Mouse (Mus musculus) embryonic facial prominence, embryonic 14.5 days (tissue): Measurements from ENCODE around the gene Pde6c. TPM values are rescaled to one million over a fixed set of nuclear protein-coding genes. Genes with fewer than 3 reads are reported as not detected.
A peak's percentile ranks its signal among the peaks of the same experiment; 100 is the strongest.

Experiments used
- ATAC-seq: fragments of 200-750 bp; cut with Nextera tagmentation; 2 replicates; pipeline ENCODE4 v1.8.0; 2017; ENCODE audit warnings: low read depth, moderate number of reproducible peaks, moderate TSS enrichment
- DNase-seq: peaks from one replicate; pipeline ENCODE4 v3.0.0-alpha.2; 2015; ENCODE audit warnings: low spot score
- H3K27ac ChIP-seq: fragments of 300-500 bp; sonication (generic); replicated peaks from 2 replicates; pipeline ENCODE4 v1.5.1; 2014; ENCODE audit warnings: low read depth, mild to moderate bottlenecking, low read length, moderate library complexity
- H3K27me3 ChIP-seq: fragments of 300-500 bp; sonication (generic); replicated peaks from 2 replicates; pipeline ENCODE4 v1.6.1; 2014; ENCODE audit warnings: low read length; ENCODE audit not compliant: control insufficient read depth, insufficient read depth
- H3K36me3 ChIP-seq: fragments of 300-500 bp; sonication (generic); 2 replicates; pipeline ENCODE4 v1.6.1; 2014; ENCODE audit warnings: low read length, mixed read lengths; ENCODE audit not compliant: control insufficient read depth, insufficient read depth
- H3K4me1 ChIP-seq: fragments of 300-500 bp; sonication (generic); 2 replicates; pipeline ENCODE4 v1.6.1; 2014; ENCODE audit warnings: antibody characterized with exemption, low read length; ENCODE audit not compliant: control insufficient read depth, insufficient read depth
- H3K4me2 ChIP-seq: fragments of 300-500 bp; sonication (generic); 2 replicates; pipeline ENCODE4 v1.6.1; 2014; ENCODE audit warnings: low read depth, mild to moderate bottlenecking, low read length, moderate library complexity, mixed read lengths
- H3K4me3 ChIP-seq: fragments of 300-500 bp; sonication (generic); 2 replicates; pipeline ENCODE4 v1.5.1; 2014; ENCODE audit warnings: low read depth, mild to moderate bottlenecking, low read length
- H3K9ac ChIP-seq: fragments of 300-500 bp; sonication (generic); 2 replicates; pipeline ENCODE4 v1.6.1; 2014; ENCODE audit warnings: low read depth, mild to moderate bottlenecking, low read length, moderate library complexity, mixed read lengths
- H3K9me3 ChIP-seq: fragments of 300-500 bp; sonication (generic); 2 replicates; pipeline ENCODE4 v1.6.1; 2016; ENCODE audit warnings: low read length; ENCODE audit not compliant: control insufficient read depth
- WGBS: fragments of 180-500 bp; shearing (Covaris S2); extraction: QIAGEN DNeasy Blood & Tissue Kit; methylation state at CpG from one replicate; pipeline ENCODE4 v1.1.7; 2014; 5-methylcytosine and 5-hydroxymethylcytosine counted together
- polyA plus RNA-seq: library from polyadenylated mRNA; unstranded; fragments of >200 nt; fragmentation: Nextera tagmentation; extraction: Ambion mirVana; gene quantifications from 2 replicates; pipeline ENCODE4 v1.2.1, GENCODE M21; 2014

Gene Pde6c
- polyA plus RNA-seq, 1 experiment from 2014 or later, result not detected

DNA sequence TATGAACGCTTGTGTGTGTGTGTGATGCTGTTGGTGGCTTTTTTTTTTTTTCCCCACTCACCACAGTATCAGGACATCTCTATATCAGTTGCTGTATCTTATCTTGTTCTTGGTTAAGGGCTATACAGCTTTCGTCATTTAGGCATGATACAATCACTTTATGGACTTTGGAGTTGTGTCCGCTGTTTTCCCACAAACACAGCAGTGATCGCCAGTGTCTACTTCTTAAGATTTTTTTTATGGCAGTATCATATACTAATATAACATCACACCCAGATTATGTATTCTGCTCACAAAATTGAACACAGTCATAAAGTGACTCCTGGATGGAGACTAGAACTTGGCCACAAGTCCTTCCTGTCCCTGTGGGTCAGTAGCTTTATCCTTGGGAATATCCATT, 24.7 kb upstream of the Pde6c start:
- H3K9ac ChIP-seq, result no peak overlapping the region
- H3K4me2 ChIP-seq, result no peak overlapping the region
- H3K4me1 ChIP-seq, result no peaks in the 10 kb centered on the region
- H3K9me3 ChIP-seq, result no peaks in the 10 kb centered on the region
- H3K27ac ChIP-seq, result no peak overlapping the region
- no peak overlapping the region for H3K4me3 ChIP-seq
- H3K27me3 ChIP-seq, result no peaks in the 10 kb centered on the region
- no peak for DNase-seq
- no peak for ATAC-seq
- H3K36me3 ChIP-seq, result no peaks in the 10 kb centered on the region
- WGBS, result 89% methylated on average over 4 of the region's 4 CpGs

DNA sequence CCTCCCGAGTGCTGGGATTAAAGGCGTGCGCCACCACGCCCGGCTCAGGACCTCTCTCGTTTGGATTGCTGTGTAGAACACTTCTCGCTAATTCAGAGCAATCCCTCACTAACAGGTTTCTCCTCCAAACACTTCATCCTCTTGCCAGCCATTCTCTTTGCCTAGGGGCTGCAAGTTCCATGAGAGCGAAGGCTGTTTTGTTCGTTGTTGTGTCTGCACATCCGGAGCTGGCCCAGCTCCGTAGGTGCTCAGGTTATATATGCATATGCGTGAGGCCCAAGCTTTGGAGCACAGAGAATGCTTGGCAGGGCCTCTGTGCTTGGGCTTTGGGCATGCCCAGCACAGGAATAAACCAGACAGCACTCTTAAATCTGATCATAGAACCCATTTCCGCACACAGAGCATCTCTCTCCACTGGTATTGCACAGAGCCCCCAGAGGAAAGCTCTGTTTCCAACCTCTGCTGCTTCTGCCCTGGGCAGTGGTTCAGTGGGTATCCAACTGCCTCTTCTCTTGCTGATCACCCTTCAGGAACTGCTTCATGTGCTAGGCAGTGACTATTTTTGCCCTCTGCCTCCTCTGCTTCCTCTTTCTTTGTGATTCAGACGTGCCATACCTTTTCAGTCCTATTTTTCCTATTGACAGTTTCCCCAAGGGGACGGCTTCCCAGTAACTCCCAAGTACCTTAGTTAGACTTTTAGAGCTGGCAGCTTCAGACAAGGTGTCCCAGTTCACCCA, 22.9 kb upstream of the Pde6c start:
- 91% methylated on average over 15 of the region's 15 CpGs for WGBS
- H3K9me3 ChIP-seq, result no peaks in the 10 kb centered on the region
- H3K27ac ChIP-seq, result no peak overlapping the region
- no peaks in the 10 kb centered on the region for H3K27me3 ChIP-seq
- ATAC-seq, result no peak
- no peak overlapping the region for H3K9ac ChIP-seq
- DNase-seq, result no peak
- H3K4me2 ChIP-seq, result no peak overlapping the region
- H3K36me3 ChIP-seq, result no peaks in the 10 kb centered on the region
- H3K4me1 ChIP-seq, result no peaks in the 10 kb centered on the region
- no peak overlapping the region for H3K4me3 ChIP-seq

DNA sequence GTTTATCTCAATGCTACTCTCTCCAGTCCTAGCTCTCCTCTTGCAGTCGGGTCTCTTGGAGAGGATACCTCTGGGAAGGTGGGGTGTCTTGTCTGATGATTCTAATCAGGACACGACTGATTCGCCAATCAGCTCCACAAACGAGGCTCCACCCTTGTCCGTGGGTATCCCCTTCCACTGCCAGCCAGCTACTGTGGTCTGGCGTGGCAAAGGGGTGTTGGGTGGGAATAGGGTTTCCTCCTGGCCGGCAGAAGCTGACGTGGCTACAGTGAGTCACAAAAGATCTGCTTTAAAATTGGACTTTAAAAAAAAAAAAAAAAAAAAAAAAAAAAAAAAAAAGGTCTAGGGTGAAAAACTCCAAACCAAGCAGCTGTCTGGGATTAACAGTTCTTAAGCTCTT, 21.5 kb upstream of the Pde6c start:
- H3K27me3 ChIP-seq, result no peaks in the 10 kb centered on the region
- ATAC-seq, result no peak
- H3K4me2 ChIP-seq, result no peak overlapping the region
- H3K4me3 ChIP-seq, result no peak overlapping the region
- no peaks in the 10 kb centered on the region for H3K4me1 ChIP-seq
- WGBS, result 70% methylated on average over 8 of the region's 8 CpGs
- no peaks in the 10 kb centered on the region for H3K9me3 ChIP-seq
- no peak overlapping the region for H3K9ac ChIP-seq
- no peaks in the 10 kb centered on the region for H3K36me3 ChIP-seq
- H3K27ac ChIP-seq, result no peak overlapping the region
- no peak for DNase-seq

DNA sequence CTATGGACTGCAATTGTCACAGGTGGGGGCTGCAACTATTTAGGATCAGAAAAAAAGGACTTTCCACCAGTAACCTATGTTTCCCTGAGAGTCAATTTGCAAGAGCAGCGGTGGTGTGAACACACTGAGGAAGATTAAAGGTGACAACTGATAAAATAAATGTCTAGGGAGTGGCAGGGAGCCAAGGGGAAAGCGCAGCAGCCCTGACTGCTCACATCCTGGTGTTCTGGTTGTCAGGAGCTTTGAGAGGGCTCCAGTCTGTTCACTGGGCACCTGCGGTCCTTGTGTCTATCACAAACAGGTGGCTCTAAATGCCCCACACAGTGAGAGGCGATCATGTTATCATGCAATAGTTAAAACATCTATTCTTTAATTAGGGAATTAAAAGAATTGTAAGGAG, 20.0 kb upstream of the Pde6c start:
- no peak overlapping the region for H3K4me2 ChIP-seq
- no peak overlapping the region for H3K4me3 ChIP-seq
- H3K27ac ChIP-seq, result no peak overlapping the region
- no peaks in the 10 kb centered on the region for H3K36me3 ChIP-seq
- peak; percentile 17 for DNase-seq
- H3K9me3 ChIP-seq, result no peaks in the 10 kb centered on the region
- H3K9ac ChIP-seq, result no peak overlapping the region
- WGBS, result 41% methylated on average over 4 of the region's 4 CpGs
- no peaks in the 10 kb centered on the region for H3K27me3 ChIP-seq
- no peaks in the 10 kb centered on the region for H3K4me1 ChIP-seq
- no peak for ATAC-seq

DNA sequence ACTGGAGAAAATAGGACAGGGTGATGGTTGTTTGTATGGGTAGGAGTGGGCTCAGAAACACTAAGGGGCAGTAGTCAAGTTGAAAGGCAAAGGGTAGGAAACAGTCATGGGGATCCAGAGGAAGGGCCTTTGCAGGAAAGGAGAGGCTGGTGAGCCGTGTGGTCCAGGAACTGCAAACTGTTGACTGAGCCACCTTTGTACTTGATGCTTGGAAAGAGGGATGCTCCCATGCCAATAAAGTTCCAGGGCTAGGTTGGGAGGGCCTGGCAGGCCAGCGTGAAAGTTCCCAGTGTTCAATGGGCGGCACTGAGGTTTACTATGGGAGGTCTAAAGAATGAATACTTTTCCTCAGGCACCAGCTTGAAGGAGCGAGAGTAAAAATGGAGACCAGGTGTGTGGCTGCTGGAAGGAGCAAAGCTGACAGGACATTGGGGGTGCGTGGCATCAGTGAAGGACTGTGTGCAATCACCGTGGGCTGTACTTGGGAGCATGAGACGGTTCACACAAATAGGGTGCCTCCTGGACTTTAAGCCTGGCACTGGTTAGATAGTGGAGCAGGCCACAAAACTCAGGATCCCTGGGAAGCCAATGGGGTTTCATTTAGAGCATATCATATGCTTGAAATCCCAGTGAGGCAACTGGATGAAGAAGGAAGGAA, 17.6 kb upstream of the Pde6c start:
- WGBS, result 92% methylated on average over 7 of the region's 7 CpGs

DNA sequence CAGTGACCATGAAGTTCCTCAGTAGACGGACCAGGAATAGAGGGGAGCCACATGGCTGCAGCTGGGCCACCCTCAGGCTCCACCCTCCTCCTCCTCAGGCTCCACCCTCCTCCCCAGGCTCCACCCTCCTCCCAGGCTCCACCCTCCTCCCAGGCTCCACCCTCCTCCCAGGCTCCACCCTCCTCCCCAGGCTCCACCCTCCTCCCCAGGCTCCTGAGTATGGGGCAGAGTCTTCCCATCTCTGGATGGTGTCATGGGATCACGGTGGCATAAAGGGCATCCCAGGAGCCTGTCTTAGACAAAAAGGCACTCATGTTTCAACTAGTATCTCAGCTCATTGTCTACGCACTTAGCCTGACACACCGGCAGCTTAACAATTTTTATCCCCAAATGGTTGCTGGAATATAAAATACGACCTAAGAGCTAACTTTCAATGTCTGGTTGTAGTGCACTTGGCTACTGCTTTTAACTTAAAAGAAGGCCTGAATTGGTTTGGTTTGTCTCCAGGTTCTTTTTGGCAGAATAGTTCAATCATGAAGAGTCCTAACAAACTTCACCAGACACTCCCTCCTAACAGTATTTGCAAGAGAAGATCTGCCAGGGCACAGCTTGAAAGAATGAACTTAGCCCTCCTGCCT, 12.3 kb upstream of the Pde6c start:
- WGBS, result 83% methylated on average over 5 of the region's 5 CpGs
- H3K4me2 ChIP-seq, result no peak overlapping the region
- no peaks in the 10 kb centered on the region for H3K36me3 ChIP-seq
- no peak overlapping the region for H3K27ac ChIP-seq
- H3K9me3 ChIP-seq, result no peaks in the 10 kb centered on the region
- H3K4me1 ChIP-seq, result no peaks in the 10 kb centered on the region
- ATAC-seq, result no peak
- no peak for DNase-seq
- H3K9ac ChIP-seq, result no peak overlapping the region
- H3K4me3 ChIP-seq, result no peak overlapping the region
- peaks cover 25% of the 10 kb centered on the region for H3K27me3 ChIP-seq

More for the DNA sequence above, 17.6 kb upstream of the Pde6c start:
- H3K36me3 ChIP-seq, result no peaks in the 10 kb centered on the region
- no peak overlapping the region for H3K27ac ChIP-seq
- H3K4me2 ChIP-seq, result no peak overlapping the region
- H3K9me3 ChIP-seq, result no peaks in the 10 kb centered on the region
- no peaks in the 10 kb centered on the region for H3K4me1 ChIP-seq
- no peak for DNase-seq
- no peak overlapping the region for H3K4me3 ChIP-seq
- H3K9ac ChIP-seq, result no peak overlapping the region
- H3K27me3 ChIP-seq, result no peaks in the 10 kb centered on the region
- no peak for ATAC-seq

DNA sequence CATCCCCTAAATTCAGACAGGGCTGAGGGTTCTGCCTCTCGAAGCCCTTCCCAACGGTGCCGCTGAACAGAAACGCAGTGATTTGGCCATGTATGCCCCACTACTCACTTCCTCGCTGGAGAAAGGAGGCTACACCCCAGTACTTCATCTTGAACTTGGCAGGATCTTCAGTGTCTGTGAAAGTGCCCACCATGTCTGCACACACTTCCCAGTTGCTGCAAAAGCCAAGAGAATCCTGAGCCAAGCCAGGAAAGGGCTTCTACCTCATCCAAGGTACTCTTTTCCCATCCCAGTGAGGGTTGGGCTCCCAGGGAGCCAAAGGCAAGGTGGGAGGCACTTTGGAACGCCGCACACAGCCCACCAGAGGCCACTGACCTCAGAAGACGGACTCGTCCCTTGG, 8.7 kb upstream of the Pde6c start:
- Histone ChIP-seq H3K4me2 (peak overlapping the region; percentile 91), H3K27me3 (peaks cover 25% of the 10 kb centered on the region), H3K9me3 (no peaks in the 10 kb centered on the region), H3K36me3 (no peaks in the 10 kb centered on the region), H3K27ac (no peak overlapping the region), H3K4me3 (peak overlapping the region; percentile 57), H3K9ac (no peak overlapping the region), H3K4me1 (no peaks in the 10 kb centered on the region)
- WGBS, result 30% methylated on average over 9 of the region's 9 CpGs
- DNase-seq, result no peak
- no peak; the same call in 1 of the 2 replicates for ATAC-seq

DNA sequence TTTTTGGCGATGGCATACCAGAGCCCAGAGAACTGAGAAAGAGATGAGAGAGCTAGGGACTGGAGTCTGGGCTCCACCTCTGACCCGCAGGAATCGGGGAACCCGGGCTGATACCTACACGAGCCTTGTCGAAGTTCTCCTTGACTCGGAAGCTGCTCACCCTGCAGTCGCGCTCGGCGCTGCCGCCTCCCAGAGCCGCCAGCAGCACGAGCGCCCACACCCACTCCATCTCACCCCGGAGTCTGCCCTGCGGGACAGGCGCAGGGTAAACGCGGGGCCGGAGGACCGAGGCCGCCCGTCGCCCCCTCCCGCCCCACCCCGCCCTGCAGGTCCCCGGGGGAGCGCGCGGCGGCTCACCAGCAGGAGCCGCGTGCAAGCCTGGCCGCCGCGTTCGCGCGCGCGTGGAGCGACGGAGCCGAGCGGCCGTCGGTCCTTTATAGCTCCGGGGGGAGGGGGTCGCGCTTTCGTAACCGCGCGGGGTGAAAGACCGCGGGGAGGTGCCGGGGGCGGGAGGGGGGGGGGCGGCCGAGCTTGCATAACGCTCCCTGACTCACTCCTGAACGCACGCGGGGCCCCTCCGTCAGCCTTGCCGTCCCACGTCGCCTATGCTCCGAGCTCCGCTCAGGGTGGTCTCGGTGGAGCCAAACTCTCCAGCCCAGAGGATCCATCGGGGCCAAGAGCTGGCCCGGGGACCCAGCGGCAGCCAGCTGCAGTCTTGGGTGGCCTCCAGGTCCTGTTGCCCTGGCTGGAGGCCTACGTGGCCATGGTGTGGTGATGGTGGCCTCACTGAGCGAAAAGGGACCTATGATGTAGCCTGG, 8.0 kb upstream of the Pde6c start:
- peak overlapping the region; percentile 57 for H3K9ac ChIP-seq

More for the DNA sequence above, 8.0 kb upstream of the Pde6c start:
- Histone ChIP-seq H3K36me3 (no peaks in the 10 kb centered on the region), H3K27me3 (peaks cover 25% of the 10 kb centered on the region), H3K4me3 (peak overlapping the region; percentile 57), H3K9me3 (no peaks in the 10 kb centered on the region), H3K4me2 (peak overlapping the region; percentile 91), H3K4me1 (no peaks in the 10 kb centered on the region), H3K27ac (no peak overlapping the region)
- DNase-seq (peak; percentile 38), ATAC-seq (peak; percentile 78)
- under 1% methylated on average over 33 of the region's 77 CpGs for WGBS
